Mouse (Mus musculus) embryonic facial prominence, embryonic 10.5 days (tissue): ENCODE results near the gene Serpina1a. TPM values are rescaled to one million over a fixed set of nuclear protein-coding genes. Genes with fewer than 3 reads are reported as not detected.
"Not testable (repeated sequence)": the region's sequence is repeated elsewhere in the genome, so short reads cannot be mapped to it uniquely, and the experiment has no call there.

ENCODE experiments used
- DNase-seq: peaks from one replicate; pipeline ENCODE4 v3.0.0-alpha.2; 2017; ENCODE audit warnings: low spot score
- H3K27ac ChIP-seq: fragments of 300-500 bp; sonication (generic); replicated peaks from 2 replicates; pipeline ENCODE4 v1.5.1; 2016; ENCODE audit warnings: mild to moderate bottlenecking
- H3K27me3 ChIP-seq: fragments of 300-500 bp; sonication (generic); replicated peaks from 2 replicates; pipeline ENCODE4 v1.6.1; 2016; ENCODE audit warnings: low read depth, mild to moderate bottlenecking; ENCODE audit not compliant: poor library complexity, severe bottlenecking
- H3K36me3 ChIP-seq: fragments of 300-500 bp; sonication (generic); replicated peaks from 2 replicates; pipeline ENCODE4 v1.6.1; 2016; ENCODE audit warnings: mild to moderate bottlenecking, moderate library complexity
- H3K4me1 ChIP-seq: fragments of 300-500 bp; sonication (generic); 2 replicates; pipeline ENCODE4 v1.6.1; 2016
- H3K4me3 ChIP-seq: fragments of 300-500 bp; sonication (generic); 2 replicates; pipeline ENCODE4 v1.5.1; 2016; ENCODE audit warnings: mild to moderate bottlenecking, moderate library complexity
- H3K9me3 ChIP-seq: fragments of 300-500 bp; sonication (generic); 2 replicates; pipeline ENCODE4 v1.6.1; 2016; ENCODE audit warnings: mild to moderate bottlenecking
- WGBS: fragments of 180-500 bp; shearing (Covaris S2); methylation state at CpG from one replicate; pipeline ENCODE4 v1.1.7; 2016; 5-methylcytosine and 5-hydroxymethylcytosine counted together
- polyA plus RNA-seq: library from polyadenylated mRNA; unstranded; fragments of >200 nt; fragmentation: Nextera tagmentation; extraction: Ambion mirVana; gene quantifications from 2 replicates; pipeline ENCODE4 v1.2.1, GENCODE M21; 2016

Gene Serpina1a
- polyA plus RNA-seq, 1 experiment from 2014 or later, result not detected

GRCm38 (mm10) chr12:103823826-103824225 lies 39.5 kb downstream of the Serpina1a start:
- 79% methylated on average over 5 of the region's 5 CpGs for WGBS
- H3K9me3 ChIP-seq, result peaks cover 12% of the 10 kb centered on the region; the same call in 1 of the 2 replicates
- not testable (repeated sequence) for H3K27me3 ChIP-seq, H3K4me3 ChIP-seq, H3K27ac ChIP-seq, DNase-seq, H3K36me3 ChIP-seq, H3K4me1 ChIP-seq

Other genes with a start within 250 kb of the Serpina1a start
- not detected in 2 replicates for gene Serpina10, start 232.1 kb downstream of the Serpina1a start, polyA plus RNA-seq
- not detected in 2 replicates for gene Serpina6, start 206.3 kb downstream of the Serpina1a start, polyA plus RNA-seq
- gene Serpina16, start 187.4 kb downstream of the Serpina1a start, polyA plus RNA-seq, result not detected in 2 replicates
- not detected in 2 replicates for gene Serpina1f, start 168.0 kb downstream of the Serpina1a start, polyA plus RNA-seq
- not detected in 2 replicates for gene Serpina1d, start 90.0 kb downstream of the Serpina1a start, polyA plus RNA-seq
- gene Serpina1b, start 33.2 kb downstream of the Serpina1a start, polyA plus RNA-seq, result not detected in 2 replicates
- gene Serpina1c, start 41.3 kb upstream of the Serpina1a start, polyA plus RNA-seq, result not detected in 2 replicates
- not detected in 2 replicates for gene Serpina1e, start 95.4 kb upstream of the Serpina1a start, polyA plus RNA-seq
- not detected in 2 replicates for gene Serpina11, start 126.4 kb upstream of the Serpina1a start, polyA plus RNA-seq
- gene Serpina9, start 150.2 kb upstream of the Serpina1a start, polyA plus RNA-seq, result not detected in 2 replicates
- gene Serpina12, start 180.9 kb upstream of the Serpina1a start, polyA plus RNA-seq, result not detected in 2 replicates
- not detected in 2 replicates for gene Serpina5, start 237.6 kb upstream of the Serpina1a start, polyA plus RNA-seq
- gene Serpina3a, start 249.2 kb upstream of the Serpina1a start, polyA plus RNA-seq, result not detected in 2 replicates